Mouse (Mus musculus): ENCODE data around the gene Aifm1. TPM values are rescaled to one million over a fixed set of nuclear protein-coding genes. Genes with fewer than 3 reads are reported as not detected.
A peak's percentile ranks its signal among the peaks of the same experiment; 100 is the strongest.

Aifm1 gene
- total RNA-seq, 2 experiments from 2014 or later: 67.0 to 85.6 TPM

DNA sequence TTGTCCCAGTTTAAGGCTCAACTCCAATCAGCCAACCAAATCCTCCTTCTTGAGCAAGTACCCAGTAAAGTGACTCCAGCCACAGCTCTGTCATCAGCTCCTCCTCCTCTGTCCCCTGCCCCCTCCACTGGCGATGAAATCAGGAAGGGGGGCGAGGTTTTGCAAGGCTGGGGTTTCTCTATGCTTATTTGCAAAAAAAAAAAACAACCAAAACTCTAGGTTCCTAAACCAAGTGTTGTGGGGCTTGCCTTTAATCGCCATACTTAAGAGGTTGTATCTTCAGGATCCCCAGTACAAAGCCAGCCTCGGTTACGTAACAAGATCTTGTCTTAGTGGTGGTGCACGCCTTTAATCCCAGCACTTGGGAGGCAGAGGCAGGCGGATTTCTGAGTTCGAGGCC, 84.7 kb downstream of the Aifm1 start:
- ATAC-seq (replicated peaks; ENCODE audit: poor library complexity, severe bottlenecking): peak; percentile 21

DNA sequence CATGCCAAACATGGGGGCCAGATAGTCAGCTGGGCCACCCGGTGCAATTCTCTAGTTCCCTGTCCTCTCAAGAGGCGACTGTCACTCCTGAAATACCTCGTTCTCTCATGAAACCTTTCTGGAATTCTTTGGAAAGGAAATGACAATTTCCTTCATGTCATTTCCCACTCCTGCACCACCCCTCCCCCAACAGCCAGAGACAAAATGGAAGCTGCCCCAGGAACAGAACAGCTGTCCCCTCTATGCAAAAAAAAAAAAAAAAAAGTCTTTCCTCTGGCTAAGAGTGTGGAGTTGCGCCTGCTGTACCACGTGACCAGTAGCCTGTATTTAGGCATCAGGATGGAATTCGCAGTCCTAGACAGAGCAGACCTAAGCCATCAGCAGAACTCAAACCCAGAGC, 85.1 kb downstream of the Aifm1 start:
- ATAC-seq (replicated peaks; ENCODE audit: poor library complexity, severe bottlenecking): no peak

DNA sequence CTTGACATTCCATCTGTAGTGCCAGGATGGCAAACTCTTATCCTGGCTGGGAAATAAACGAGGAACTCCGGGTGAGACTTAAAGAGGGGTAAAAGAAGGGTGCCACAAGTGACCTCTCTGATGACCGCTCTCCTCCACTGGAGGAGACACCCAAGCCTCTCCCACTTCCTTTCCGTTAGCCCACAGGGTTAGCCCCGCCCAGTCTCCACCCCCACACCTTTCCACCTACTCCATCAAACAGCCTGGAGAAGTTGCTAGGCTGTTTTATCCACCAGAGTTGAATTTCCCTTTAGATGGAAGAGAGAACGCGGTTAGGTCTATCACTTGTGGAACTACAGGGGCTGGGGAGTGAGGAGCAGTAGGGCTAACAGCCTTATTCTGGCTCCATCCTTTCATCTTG, 88.1 kb downstream of the Aifm1 start:
- peak; percentile 54 for ATAC-seq (replicated peaks; ENCODE audit: poor library complexity, severe bottlenecking)

Other genes with a start within 250 kb of the Aifm1 start
- 15.5 and 16.6 TPM in 2 replicates for gene Bcorl1, start 172.2 kb downstream of the Aifm1 start, total RNA-seq (2014; fragmentation: Nextera tagmentation)
- 3.0 and 9.1 TPM in 2 replicates for gene Bcorl1, start 172.2 kb downstream of the Aifm1 start, total RNA-seq (2017)
- gene Elf4, start 50.4 kb downstream of the Aifm1 start, total RNA-seq (2014; fragmentation: Nextera tagmentation): 45.1 and 47.2 TPM in 2 replicates
- gene Elf4, start 50.4 kb downstream of the Aifm1 start, total RNA-seq (2017): 12.7 and 13.8 TPM in 2 replicates
- not detected in 2 replicates for gene Rab33a, start 5.7 kb upstream of the Aifm1 start, total RNA-seq (2014; fragmentation: Nextera tagmentation)
- gene Rab33a, start 5.7 kb upstream of the Aifm1 start, total RNA-seq (2017): not detected in 2 replicates
- 46.8 and 49.0 TPM in 2 replicates for gene Zfp280c, start 80.9 kb upstream of the Aifm1 start, total RNA-seq (2014; fragmentation: Nextera tagmentation)
- gene Zfp280c, start 80.9 kb upstream of the Aifm1 start, total RNA-seq (2017): 27.5 and 42.4 TPM in 2 replicates
- 5.3 and 8.3 TPM in 2 replicates for gene Slc25a14, start 109.8 kb upstream of the Aifm1 start, total RNA-seq (2014; fragmentation: Nextera tagmentation)
- gene Slc25a14, start 109.8 kb upstream of the Aifm1 start, total RNA-seq (2017): 8.0 and 8.5 TPM in 2 replicates
- not detected in 2 replicates for gene Gpr119, start 160.9 kb upstream of the Aifm1 start, total RNA-seq (2014; fragmentation: Nextera tagmentation)
- not detected in 2 replicates for gene Gpr119, start 160.9 kb upstream of the Aifm1 start, total RNA-seq (2017)
- gene Rbmx2, start 181.4 kb upstream of the Aifm1 start, total RNA-seq (2014; fragmentation: Nextera tagmentation): 15.6 and 17.7 TPM in 2 replicates
- 21.2 and 23.7 TPM in 2 replicates for gene Rbmx2, start 181.4 kb upstream of the Aifm1 start, total RNA-seq (2017)